ENCODE assay signal across 10 mouse cellular contexts in the genomic region with DNA sequence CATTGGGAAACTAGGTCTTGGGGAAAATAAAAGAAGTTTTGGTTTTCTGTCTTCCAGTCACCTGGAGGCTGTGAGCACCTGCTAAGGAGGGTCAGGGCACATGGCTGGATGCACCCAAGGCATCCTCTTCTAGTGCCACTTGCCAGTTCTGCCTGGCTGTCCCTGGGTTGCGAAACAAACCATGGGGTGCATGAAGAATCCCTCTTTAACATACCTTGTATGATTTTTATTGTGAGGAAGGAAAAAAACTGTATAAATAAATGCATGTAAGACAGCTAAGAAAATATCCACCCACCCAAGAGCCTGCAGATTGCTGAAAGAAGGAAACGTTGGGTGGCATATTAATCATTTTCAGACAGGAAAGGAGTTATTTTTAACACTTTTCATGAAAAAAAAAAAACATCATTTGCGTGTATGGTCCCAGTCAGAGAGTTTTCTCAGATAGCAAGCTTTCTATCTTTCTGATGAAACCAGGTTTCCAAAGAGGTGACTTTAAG.
A peak's percentile ranks its signal among the peaks of the same experiment; 100 is the strongest.
DNase-seq lines count a peak whose midpoint lies in the region; ATAC-seq lines count a peak whose summit lies in the region.
"Had no signal": no experiment of that assay in that cellular context is flagged by ENCODE, and none has a peak within 500 bp of the region (broad histone marks: within the 10 kb centered on the region; RNA-seq: fewer than 3 reads in every experiment).

No protein-coding gene starts in this region.

- no peaks in the 10 kb centered on the region for H3K9me3 ChIP-seq in embryonic facial prominence, embryonic 12.5 days
- no peaks in the 10 kb centered on the region for H3K9me3 ChIP-seq in embryonic facial prominence, embryonic 10.5 days
- no peaks in the 10 kb centered on the region for H3K9me3 ChIP-seq in midbrain, embryonic 10.5 days (replicated peaks)
- H3K9me3 ChIP-seq in midbrain, embryonic 11.5 days (ENCODE audit: control insufficient read depth, low read length), result no peaks in the 10 kb centered on the region
- H3K9me3 ChIP-seq: liver, embryonic 13.5 days had no signal

- H3K4me1 ChIP-seq in embryonic facial prominence, embryonic 12.5 days, result peaks cover 9% of the 10 kb centered on the region; the same call in 1 of the 2 replicates
- H3K4me1 ChIP-seq in embryonic facial prominence, embryonic 10.5 days, result peaks cover 15% of the 10 kb centered on the region
- peaks cover 18% of the 10 kb centered on the region for H3K4me1 ChIP-seq in midbrain, embryonic 10.5 days
- peaks cover 8% of the 10 kb centered on the region for H3K4me1 ChIP-seq in midbrain, embryonic 11.5 days (ENCODE audit: control insufficient read depth, insufficient read depth, low read length)
- H3K4me1 ChIP-seq: liver, embryonic 13.5 days had no signal

- H3K9ac ChIP-seq in embryonic facial prominence, embryonic 12.5 days, result no peak overlapping the region
- no peak overlapping the region for H3K9ac ChIP-seq in midbrain, embryonic 11.5 days (ENCODE audit: low read length)
- H3K9ac ChIP-seq: liver, embryonic 13.5 days had no signal

- H3K27me3 ChIP-seq in embryonic facial prominence, embryonic 12.5 days, result peaks cover 51% of the 10 kb centered on the region
- peaks cover 76% of the 10 kb centered on the region for H3K27me3 ChIP-seq in embryonic facial prominence, embryonic 10.5 days (replicated peaks; ENCODE audit: low read depth, poor library complexity, severe bottlenecking)
- peaks cover 74% of the 10 kb centered on the region for H3K27me3 ChIP-seq in midbrain, embryonic 10.5 days (ENCODE audit: low read depth, poor library complexity, severe bottlenecking)
- peaks cover 19% of the 10 kb centered on the region for H3K27me3 ChIP-seq in midbrain, embryonic 11.5 days (ENCODE audit: control insufficient read depth, insufficient read depth, low read length)
- H3K27me3 ChIP-seq: Patski had no signal

- 75% methylated on average over 3 of the region's 3 CpGs for WGBS in embryonic facial prominence, embryonic 12.5 days
- WGBS in embryonic facial prominence, embryonic 10.5 days, result 78% methylated on average over 3 of the region's 3 CpGs
- WGBS in midbrain, embryonic 10.5 days, result 76% methylated on average over 3 of the region's 3 CpGs
- WGBS in midbrain, embryonic 11.5 days, result 84% methylated on average over 3 of the region's 3 CpGs

- H3K36me3 ChIP-seq in embryonic facial prominence, embryonic 12.5 days, result no peaks in the 10 kb centered on the region
- no peaks in the 10 kb centered on the region for H3K36me3 ChIP-seq in embryonic facial prominence, embryonic 10.5 days (replicated peaks)
- no peaks in the 10 kb centered on the region for H3K36me3 ChIP-seq in midbrain, embryonic 10.5 days
- H3K36me3 ChIP-seq in midbrain, embryonic 11.5 days (ENCODE audit: control insufficient read depth, insufficient read depth, low read length), result no peaks in the 10 kb centered on the region
- H3K36me3 ChIP-seq: liver, embryonic 13.5 days had no signal

- peak overlapping the region; percentile 54; the same call in 1 of the 2 replicates for H3K4me2 ChIP-seq in embryonic facial prominence, embryonic 12.5 days (replicated peaks)
- no peak overlapping the region; the same call in 1 of the 2 replicates for H3K4me2 ChIP-seq in midbrain, embryonic 11.5 days
- H3K4me2 ChIP-seq: liver, embryonic 13.5 days had no signal

- H3K4me3 ChIP-seq in embryonic facial prominence, embryonic 12.5 days, result no peak overlapping the region
- no peak overlapping the region for H3K4me3 ChIP-seq in embryonic facial prominence, embryonic 10.5 days
- peak overlapping the region; percentile 55; the same call in 1 of the 2 replicates for H3K4me3 ChIP-seq in midbrain, embryonic 10.5 days
- H3K4me3 ChIP-seq in midbrain, embryonic 11.5 days (ENCODE audit: low read depth, low read length), result no peak overlapping the region
- H3K4me3 ChIP-seq: liver, embryonic 13.5 days had no signal

- DNase-seq in embryonic facial prominence, embryonic 10.5 days (ENCODE audit: low spot score), result no peak
- DNase-seq in midbrain, embryonic 10.5 days (ENCODE audit: low spot score), result no peak
- no peak for DNase-seq in midbrain, embryonic 11.5 days (ENCODE audit: low spot score, missing footprints)
- DNase-seq in kidney, postnatal 14 days, result peak; percentile 10
- DNase-seq in B cell, adult 2 months, result no peak
- DNase-seq in spleen, adult 18-20 months, result no peak
- no peak for DNase-seq in ovary, postnatal 36 days (ENCODE audit: low spot score)
- DNase-seq: liver, embryonic 13.5 days had no signal

- ATAC-seq in embryonic facial prominence, embryonic 12.5 days (ENCODE audit: insufficient number of reproducible peaks, insufficient read depth, low FRiP score, low TSS enrichment), result no peak
- ATAC-seq in midbrain, embryonic 11.5 days (ENCODE audit: low FRiP score), result no peak

- no peak overlapping the region for H3K27ac ChIP-seq in embryonic facial prominence, embryonic 12.5 days
- H3K27ac ChIP-seq in embryonic facial prominence, embryonic 10.5 days (replicated peaks), result no peak overlapping the region
- H3K27ac ChIP-seq in midbrain, embryonic 10.5 days (replicated peaks), result no peak overlapping the region
- no peak overlapping the region for H3K27ac ChIP-seq in midbrain, embryonic 11.5 days (ENCODE audit: low read depth, low read length)
- H3K27ac ChIP-seq: liver, embryonic 13.5 days had no signal
